Mouse (Mus musculus): Measurements from ENCODE around the gene Mrap2. TPM values are rescaled to one million over a fixed set of nuclear protein-coding genes. Genes with fewer than 3 reads are reported as not detected.

The Mrap2 gene
- total and polyA plus RNA-seq, 3 experiments, result 0.06 to 4.5 (median 2.0) TPM

DNA sequence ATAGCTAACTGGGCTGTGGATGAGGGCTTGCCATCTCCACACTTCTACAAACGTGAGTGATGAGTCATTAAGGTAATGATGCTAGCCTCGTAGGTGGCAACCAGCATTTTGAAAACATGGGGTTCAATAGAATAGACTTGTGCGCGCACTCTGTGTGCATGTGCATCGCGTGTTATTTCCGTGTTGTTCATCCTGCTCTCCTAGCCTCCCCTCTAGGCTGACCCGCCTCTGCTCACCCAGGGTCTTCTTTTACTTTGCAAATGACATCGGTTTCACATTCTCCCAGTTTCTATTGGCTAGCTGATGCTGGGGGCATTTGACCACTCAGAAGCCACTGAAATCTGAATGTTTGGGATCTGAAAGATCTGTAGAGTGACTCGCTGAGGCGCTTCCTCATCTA, 1.6 kb downstream of the Mrap2 start:
- no peak overlapping the region for H3K4me3 ChIP-seq
- H3K79me2 ChIP-seq (replicated peaks; ENCODE audit: control insufficient read depth, insufficient read depth, low read length), result no peaks in the 10 kb centered on the region

DNA sequence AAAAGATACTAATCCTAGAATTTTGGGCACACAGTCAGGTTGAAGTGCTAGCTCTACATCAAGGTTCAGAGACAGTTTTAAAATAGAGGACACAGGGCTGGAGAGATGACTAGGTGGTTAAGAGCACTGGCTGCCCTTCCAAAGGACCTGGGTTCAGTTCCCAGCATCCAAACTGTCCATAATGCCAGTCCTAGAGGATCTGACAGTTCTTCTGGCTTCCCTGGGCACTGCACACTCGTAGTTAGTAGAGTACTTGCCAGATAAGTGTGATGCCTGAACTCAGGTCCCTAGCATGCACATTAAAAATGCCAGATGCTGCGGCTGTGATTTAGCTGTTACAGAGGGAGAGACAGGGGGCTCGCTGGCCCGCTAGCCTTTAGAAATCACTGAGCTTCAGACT, 2.3 kb downstream of the Mrap2 start:
- Histone ChIP-seq H3K27ac (no peak overlapping the region), H3K36me3 (ENCODE audit: control insufficient read depth, insufficient read depth, low read length) (no peaks in the 10 kb centered on the region), H3K9ac (ENCODE audit: low read depth, low read length) (no peak overlapping the region), H3K27me3 (ENCODE audit: control insufficient read depth, insufficient read depth, low read length) (peaks cover 8% of the 10 kb centered on the region), H3K79me2 (replicated peaks; ENCODE audit: control insufficient read depth, insufficient read depth, low read length) (no peaks in the 10 kb centered on the region), H3K4me1 (ENCODE audit: control insufficient read depth, insufficient read depth, low read length) (no peaks in the 10 kb centered on the region), H3K4me3 (no peak overlapping the region)
- no peak for DNase-seq
- WGBS, result 76% methylated on average over 4 of the region's 4 CpGs
- no peak for TF ChIP-seq EP300 (IDR thresholded peaks at IDR 0.05; ENCODE audit: insufficient read depth, low read depth, low read length)
- TF ChIP-seq CTCF (IDR thresholded peaks at IDR 0.05), result no peak
- TF ChIP-seq POLR2A (IDR thresholded peaks at IDR 0.05; ENCODE audit: insufficient read depth, low read depth, low read length), result no peak
- intact Hi-C loops (cut with DNase I), result no loop called here

More for the DNA sequence above, 1.6 kb downstream of the Mrap2 start:
- H3K27me3 ChIP-seq (ENCODE audit: control insufficient read depth, insufficient read depth, low read length), result peaks cover 8% of the 10 kb centered on the region
- no peak for TF ChIP-seq POLR2A (IDR thresholded peaks at IDR 0.05; ENCODE audit: insufficient read depth, low read depth, low read length)
- no peaks in the 10 kb centered on the region for H3K36me3 ChIP-seq (ENCODE audit: control insufficient read depth, insufficient read depth, low read length)
- 36% methylated on average over 11 of the region's 11 CpGs for WGBS
- no peak overlapping the region for H3K27ac ChIP-seq
- intact Hi-C loops (cut with DNase I), result no loop called here
- H3K9ac ChIP-seq (ENCODE audit: low read depth, low read length), result no peak overlapping the region
- H3K4me1 ChIP-seq (ENCODE audit: control insufficient read depth, insufficient read depth, low read length), result no peaks in the 10 kb centered on the region
- no peak for DNase-seq

DNA sequence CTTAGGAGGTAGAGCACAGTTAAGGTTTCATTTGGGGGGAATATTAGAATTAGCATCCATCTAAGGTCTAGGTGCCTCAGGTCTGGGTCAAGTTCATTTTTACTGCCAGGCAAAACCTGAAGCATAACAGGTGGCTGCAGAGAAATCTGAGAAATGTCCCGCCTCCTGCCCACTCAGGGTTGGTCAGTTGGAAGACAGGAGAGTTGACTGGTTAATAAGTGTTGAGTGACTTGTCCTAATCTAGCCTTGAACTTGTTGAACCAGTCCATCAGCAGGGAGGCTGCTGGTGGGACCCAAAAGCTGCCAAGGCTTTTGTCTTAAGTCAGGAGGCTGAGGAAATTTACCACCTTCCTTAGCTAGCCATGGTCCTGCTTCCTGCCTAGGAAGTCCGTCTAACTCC, 3.8 kb downstream of the Mrap2 start:
- H3K36me3 ChIP-seq (ENCODE audit: control insufficient read depth, insufficient read depth, low read length), result no peaks in the 10 kb centered on the region
- WGBS, result 73% methylated on average over 2 of the region's 2 CpGs
- H3K79me2 ChIP-seq (replicated peaks; ENCODE audit: control insufficient read depth, insufficient read depth, low read length), result no peaks in the 10 kb centered on the region
- intact Hi-C loops (cut with DNase I), result no loop called here
- no peaks in the 10 kb centered on the region for H3K4me1 ChIP-seq (ENCODE audit: control insufficient read depth, insufficient read depth, low read length)
- no peak overlapping the region for H3K4me3 ChIP-seq
- H3K9ac ChIP-seq (ENCODE audit: low read depth, low read length), result no peak overlapping the region
- no peak overlapping the region for H3K27ac ChIP-seq
- H3K27me3 ChIP-seq (ENCODE audit: control insufficient read depth, insufficient read depth, low read length), result peaks cover 8% of the 10 kb centered on the region
- TF ChIP-seq EP300 (IDR thresholded peaks at IDR 0.05; ENCODE audit: insufficient read depth, low read depth, low read length), result no peak
- DNase-seq, result no peak

DNA sequence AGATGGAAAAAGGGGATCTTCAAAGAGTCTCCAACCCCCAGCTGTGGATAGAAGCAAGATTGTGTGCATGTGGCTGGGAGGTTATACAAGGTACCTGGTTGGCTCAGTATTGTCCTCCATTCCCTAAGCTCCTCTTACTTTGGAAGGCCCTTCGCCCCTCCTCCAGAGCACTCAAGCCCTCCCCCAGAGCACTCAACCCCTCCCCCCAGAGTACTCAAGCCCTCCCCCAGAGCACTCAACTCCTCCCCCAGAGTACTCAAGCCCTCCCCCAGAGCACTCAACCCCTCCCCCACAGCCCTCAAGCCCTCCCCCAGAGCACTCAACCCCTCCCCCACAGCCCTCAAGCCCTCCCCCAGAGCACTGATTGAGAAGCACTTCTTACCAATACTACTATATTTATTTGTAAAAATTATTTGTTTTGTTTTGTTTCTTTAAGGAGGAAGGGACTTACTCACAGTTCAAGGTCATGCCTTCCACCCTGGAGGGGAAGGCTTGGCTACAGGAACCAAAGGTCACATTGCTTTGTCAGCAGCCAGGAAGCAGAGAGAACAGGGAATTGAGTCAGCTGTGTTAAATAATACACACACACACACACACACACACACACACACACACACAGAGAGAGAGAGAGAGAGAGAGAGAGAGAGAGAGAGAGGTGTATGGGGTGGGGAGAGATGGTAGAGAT, 8.7 kb downstream of the Mrap2 start:
- no peak for DNase-seq
- 100% methylated on average over 1 of the region's 1 CpGs for WGBS
- H3K9ac ChIP-seq (ENCODE audit: low read depth, low read length), result no peak overlapping the region
- intact Hi-C loops (cut with DNase I), result no loop called here
- H3K4me1 ChIP-seq (ENCODE audit: control insufficient read depth, insufficient read depth, low read length), result no peaks in the 10 kb centered on the region
- no peak overlapping the region for H3K27ac ChIP-seq
- no peak overlapping the region for H3K4me3 ChIP-seq
- no peaks in the 10 kb centered on the region for H3K27me3 ChIP-seq (ENCODE audit: control insufficient read depth, insufficient read depth, low read length)
- no peaks in the 10 kb centered on the region for H3K36me3 ChIP-seq (ENCODE audit: control insufficient read depth, insufficient read depth, low read length)
- TF ChIP-seq CTCF (IDR thresholded peaks at IDR 0.05) (no peak), EP300 (IDR thresholded peaks at IDR 0.05; ENCODE audit: insufficient read depth, low read depth, low read length) (no peak), POLR2A (IDR thresholded peaks at IDR 0.05; ENCODE audit: insufficient read depth, low read depth, low read length) (no peak)
- no peaks in the 10 kb centered on the region for H3K79me2 ChIP-seq (replicated peaks; ENCODE audit: control insufficient read depth, insufficient read depth, low read length)

DNA sequence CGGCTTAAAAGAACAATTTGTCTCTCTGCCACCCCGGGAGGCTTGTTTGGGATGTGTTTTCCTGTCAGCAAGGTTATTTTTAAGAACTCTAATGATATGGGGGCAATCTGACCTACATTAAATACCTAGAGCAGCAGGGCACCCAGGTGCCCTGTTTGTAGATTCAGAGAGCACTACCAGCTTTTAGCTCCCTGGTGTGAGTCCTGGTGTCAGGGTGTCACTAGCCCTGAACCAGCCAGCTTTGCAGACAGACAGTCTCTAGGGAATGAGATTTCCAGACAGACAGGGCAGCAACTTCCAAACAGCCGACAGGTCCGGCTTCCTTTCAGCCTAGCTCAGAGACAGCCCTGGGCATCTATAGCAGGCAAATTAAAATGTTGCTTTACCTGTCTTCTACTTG, 18.5 kb downstream of the Mrap2 start:
- no peak for DNase-seq
- intact Hi-C loops (cut with DNase I), result no loop called here
- no peak overlapping the region for H3K27ac ChIP-seq
- no peak for TF ChIP-seq POLR2A (IDR thresholded peaks at IDR 0.05; ENCODE audit: insufficient read depth, low read depth, low read length)
- TF ChIP-seq CTCF (IDR thresholded peaks at IDR 0.05), result no peak
- TF ChIP-seq EP300 (IDR thresholded peaks at IDR 0.05; ENCODE audit: insufficient read depth, low read depth, low read length), result no peak
- H3K36me3 ChIP-seq (ENCODE audit: control insufficient read depth, insufficient read depth, low read length), result no peaks in the 10 kb centered on the region
- no peaks in the 10 kb centered on the region for H3K4me1 ChIP-seq (ENCODE audit: control insufficient read depth, insufficient read depth, low read length)
- 65% methylated on average over 4 of the region's 4 CpGs for WGBS
- H3K79me2 ChIP-seq (replicated peaks; ENCODE audit: control insufficient read depth, insufficient read depth, low read length), result no peaks in the 10 kb centered on the region
- no peak overlapping the region for H3K4me3 ChIP-seq
- H3K27me3 ChIP-seq (ENCODE audit: control insufficient read depth, insufficient read depth, low read length), result no peaks in the 10 kb centered on the region
- no peak overlapping the region for H3K9ac ChIP-seq (ENCODE audit: low read depth, low read length)

DNA sequence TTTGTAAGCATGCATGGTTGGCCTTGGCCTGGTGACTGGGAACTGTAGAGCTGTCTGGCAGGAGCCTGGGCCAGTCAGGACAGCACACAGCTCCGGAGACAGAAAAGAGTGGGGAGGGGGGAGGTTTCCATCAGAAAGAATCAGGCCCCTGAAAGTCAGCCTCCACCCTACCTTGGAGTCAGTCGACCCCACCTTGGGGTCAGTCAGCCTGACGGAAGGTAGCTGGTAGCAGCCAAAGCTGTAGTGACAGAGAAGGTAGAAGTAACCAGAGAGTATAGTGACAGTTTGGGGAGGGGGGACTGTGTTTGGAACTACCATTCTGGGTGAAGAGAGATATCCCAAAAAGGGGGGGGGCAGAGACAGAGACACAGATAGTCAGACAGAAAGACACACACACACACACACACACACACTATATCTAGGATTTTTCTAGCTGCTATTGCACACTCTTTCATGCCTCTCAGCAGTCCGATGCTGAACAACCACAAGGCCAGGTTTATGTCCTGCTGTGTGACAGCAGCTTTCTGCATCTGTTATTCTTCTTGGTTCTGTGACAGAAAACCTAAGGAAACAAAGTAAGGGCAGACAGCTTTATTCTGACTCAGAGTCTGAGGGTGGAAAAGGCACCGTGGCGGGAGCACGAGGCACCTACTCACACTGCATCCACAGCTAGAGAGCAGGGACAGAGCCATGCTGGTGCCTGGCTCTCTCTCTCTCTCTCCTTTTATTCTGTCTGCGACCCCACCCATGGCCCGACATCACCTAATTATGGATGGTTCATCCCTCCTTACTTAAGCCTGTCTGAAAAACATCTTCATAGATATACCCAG, 23.1 kb downstream of the Mrap2 start:
- H3K27ac ChIP-seq, result no peak overlapping the region
- no peaks in the 10 kb centered on the region for H3K27me3 ChIP-seq (ENCODE audit: control insufficient read depth, insufficient read depth, low read length)
- H3K9ac ChIP-seq (ENCODE audit: low read depth, low read length), result no peak overlapping the region
- intact Hi-C loops (cut with DNase I), result no loop called here
- no peaks in the 10 kb centered on the region for H3K4me1 ChIP-seq (ENCODE audit: control insufficient read depth, insufficient read depth, low read length)
- no peak for TF ChIP-seq EP300 (IDR thresholded peaks at IDR 0.05; ENCODE audit: insufficient read depth, low read depth, low read length)
- TF ChIP-seq POLR2A (IDR thresholded peaks at IDR 0.05; ENCODE audit: insufficient read depth, low read depth, low read length), result no peak
- no peak for TF ChIP-seq CTCF (IDR thresholded peaks at IDR 0.05)
- WGBS, result 75% methylated on average over 9 of the region's 9 CpGs
- DNase-seq, result no peak
- no peaks in the 10 kb centered on the region for H3K36me3 ChIP-seq (ENCODE audit: control insufficient read depth, insufficient read depth, low read length)
- H3K4me3 ChIP-seq, result no peak overlapping the region
- no peaks in the 10 kb centered on the region for H3K79me2 ChIP-seq (replicated peaks; ENCODE audit: control insufficient read depth, insufficient read depth, low read length)
